Mouse (Mus musculus): ENCODE results near the gene Rspo3.

The Rspo3 gene

DNA sequence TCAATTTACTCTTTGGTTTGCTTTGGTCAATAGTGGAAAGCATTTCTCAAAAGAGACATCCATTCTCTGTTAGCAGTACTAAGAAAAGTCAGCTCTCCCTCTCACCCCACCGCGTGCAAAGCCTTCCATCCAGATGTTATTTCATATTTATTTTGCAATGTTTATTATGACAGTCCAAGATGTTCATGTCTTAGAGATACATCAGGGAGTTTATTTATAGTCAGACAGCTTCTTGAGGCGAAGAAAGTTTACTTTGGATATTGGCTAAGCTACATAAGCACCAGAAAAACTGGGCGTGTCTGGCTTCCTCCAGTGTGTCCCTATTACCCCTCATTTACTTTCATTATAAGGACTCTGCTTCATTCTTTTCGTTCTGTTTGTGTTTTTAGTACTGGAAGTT lies 94.4 kb downstream of the Rspo3 start:
- DNase-seq (ENCODE audit: low spot score in 2 of 2) = no peak

DNA sequence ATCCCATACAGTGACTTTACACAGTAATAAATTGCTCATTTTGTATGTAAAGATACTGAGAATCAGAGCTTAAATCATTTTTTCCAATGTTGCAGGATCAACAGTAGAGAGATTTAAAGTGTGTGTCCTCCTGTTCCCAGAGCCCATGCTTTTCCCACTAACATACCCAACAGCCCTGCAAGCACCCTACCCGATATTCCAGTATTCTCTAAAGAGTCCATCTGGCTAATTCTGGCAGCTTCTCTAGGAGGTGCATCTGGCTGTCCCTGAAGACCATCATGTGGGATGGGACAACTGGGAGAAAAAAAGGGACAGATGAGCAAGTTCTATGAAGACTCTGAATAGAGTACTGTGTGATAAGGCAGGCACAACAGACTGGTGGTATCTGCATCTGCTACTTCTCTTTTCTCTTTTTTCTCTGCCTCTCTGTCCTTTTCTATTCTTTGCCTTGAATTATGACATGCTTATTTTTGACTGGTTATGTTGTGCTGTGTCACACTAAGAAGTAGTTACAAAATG lies 102.7 kb downstream of the Rspo3 start:
- no peak for DNase-seq (ENCODE audit: low spot score in 2 of 2)

DNA sequence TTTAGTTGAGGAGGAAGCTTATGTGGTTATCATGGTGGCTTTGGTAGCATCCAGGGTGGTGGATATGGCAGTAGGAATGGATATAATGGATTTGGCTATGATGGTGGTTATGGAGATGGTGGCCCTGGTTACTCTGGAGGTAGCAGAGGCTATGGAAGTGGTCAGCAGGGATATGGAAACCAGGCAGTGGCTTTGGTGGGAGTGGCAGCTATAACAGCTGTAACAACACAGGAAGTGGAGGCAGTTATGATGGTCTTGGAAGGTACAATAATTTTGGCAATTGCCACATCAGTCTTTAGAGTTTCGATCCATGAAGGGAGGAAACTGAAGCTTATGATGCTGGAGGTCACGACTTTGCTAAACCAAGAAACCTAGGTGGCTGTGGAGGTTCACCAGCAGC lies 109.0 kb downstream of the Rspo3 start:
- no peak for DNase-seq (ENCODE audit: low spot score in 2 of 2)

GRCm38 (mm10) chr10:29424571-29424970 lies 111.1 kb downstream of the Rspo3 start:
- DNase-seq (ENCODE audit: low spot score in 2 of 2) = no peak

GRCm38 (mm10) chr10:29414361-29414760 lies 121.3 kb downstream of the Rspo3 start:
- DNase-seq (ENCODE audit: low spot score in 2 of 2) = no peak

GRCm38 (mm10) chr10:29402656-29403268 lies 132.9 kb downstream of the Rspo3 start:
- DNase-seq (ENCODE audit: low spot score in 2 of 2) = no peak

All from frontal cortex, postnatal 14 days (tissue).